Mouse (Mus musculus): ENCODE data around the gene Uba52.

DNA sequence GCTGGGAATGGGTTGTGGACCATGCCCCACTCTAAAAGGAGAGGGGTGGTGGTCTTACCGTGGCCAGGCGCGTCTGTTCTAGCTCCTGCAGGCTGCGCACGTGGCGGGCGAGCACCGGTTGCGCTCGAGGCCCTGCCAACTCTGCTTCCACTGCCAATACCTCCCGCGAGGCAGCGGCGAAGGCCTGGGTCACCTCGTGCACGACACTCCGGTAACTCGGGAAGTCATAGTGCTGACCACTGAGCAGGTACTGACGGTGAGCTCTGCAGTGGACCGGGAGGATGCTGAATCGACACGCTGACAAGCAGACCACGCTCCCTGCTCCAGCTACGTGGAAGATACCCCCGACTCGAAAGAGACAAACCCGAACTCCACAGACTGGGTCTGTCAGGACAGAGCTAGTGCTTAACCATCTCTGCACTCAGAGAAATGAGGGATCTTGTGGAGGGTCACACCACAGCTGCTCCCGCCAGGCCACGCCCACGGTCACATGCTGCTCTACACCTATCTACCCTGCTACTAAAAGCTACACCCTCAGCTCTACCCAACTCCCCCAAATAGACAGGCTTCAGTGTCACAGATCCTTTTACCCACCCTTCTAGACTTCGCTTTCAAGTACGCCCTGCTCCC is 4.8 kb downstream of the Uba52 start:
- TF ChIP-seq CTCF (IDR thresholded peaks at IDR 0.05; ENCODE audit: low read depth, low read length) (no peak), GATA1 (IDR thresholded peaks at IDR 0.05; ENCODE audit: borderline replicate concordance, low read length) (no peak), TAL1 (conservative IDR thresholded peaks at IDR 0.05; ENCODE audit: low read depth, low read length) (no peak), POLR2AphosphoS5 (IDR thresholded peaks at IDR 0.05; ENCODE audit: insufficient replicate concordance, low read depth, low read length) (peak; percentile 88; the same call in 1 of the 2 replicates)
